Comparison of ENCODE assay signal across 26 mouse cellular contexts in the genomic region with DNA sequence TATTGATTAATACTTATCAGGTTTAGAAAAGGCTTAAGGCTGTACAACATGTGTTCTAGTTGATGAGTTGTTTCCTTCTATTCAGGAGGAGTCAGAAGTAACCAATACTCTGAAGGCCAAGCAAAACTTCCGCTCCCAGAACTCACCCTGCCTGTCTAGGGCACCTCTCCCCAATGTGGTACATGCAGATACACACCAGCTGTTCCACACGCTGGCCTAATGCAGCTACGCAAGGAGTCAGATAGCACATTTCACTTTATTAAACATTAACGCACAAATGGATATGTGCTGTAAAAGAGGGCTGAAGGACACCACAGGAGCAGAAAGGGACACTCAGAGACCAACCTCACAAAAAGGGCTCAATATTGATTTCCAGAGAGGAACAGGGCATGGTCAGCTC.
DNase-seq lines count a peak whose midpoint lies in the region; ATAC-seq and TF ChIP-seq lines count a peak whose summit lies in the region.
"Had no signal": no experiment of that assay in that cellular context is flagged by ENCODE, and none has a peak within 500 bp of the region (broad histone marks: within the 10 kb centered on the region; RNA-seq: fewer than 3 reads in every experiment).

No protein-coding gene starts in this region.

- no peak overlapping the region for H3K4me3 ChIP-seq in gastrocnemius, adult 2 months
- H3K4me3 ChIP-seq in kidney, embryonic 16.5 days (ENCODE audit: low read length), result no peak overlapping the region
- no peak overlapping the region for H3K4me3 ChIP-seq in lung, embryonic 16.5 days (ENCODE audit: low read length)
- no peak overlapping the region for H3K4me3 ChIP-seq in intestine, embryonic 16.5 days (ENCODE audit: low read length)
- no peak overlapping the region for H3K4me3 ChIP-seq in embryonic facial prominence, embryonic 10.5 days
- H3K4me3 ChIP-seq: embryonic facial prominence, embryonic 15.5 days; forebrain, embryonic 12.5 days; heart, embryonic 10.5 days; heart, embryonic 15.5 days; limb, embryonic 13.5 days; liver, embryonic 13.5 days had no signal

- 53% methylated on average over 4 of the region's 4 CpGs for WGBS in kidney, embryonic 16.5 days
- 58% methylated on average over 4 of the region's 4 CpGs for WGBS in lung, embryonic 16.5 days
- WGBS in intestine, embryonic 16.5 days, result 55% methylated on average over 4 of the region's 4 CpGs
- WGBS in embryonic facial prominence, embryonic 10.5 days, result 93% methylated on average over 4 of the region's 4 CpGs

- no peaks in the 10 kb centered on the region for H3K9me3 ChIP-seq in kidney, embryonic 16.5 days (ENCODE audit: low read length)
- H3K9me3 ChIP-seq in lung, embryonic 16.5 days (ENCODE audit: control insufficient read depth, low read length), result no peaks in the 10 kb centered on the region
- no peaks in the 10 kb centered on the region for H3K9me3 ChIP-seq in intestine, embryonic 16.5 days (ENCODE audit: control insufficient read depth, low read length)
- H3K9me3 ChIP-seq in embryonic facial prominence, embryonic 10.5 days, result no peaks in the 10 kb centered on the region
- H3K9me3 ChIP-seq: embryonic facial prominence, embryonic 15.5 days; forebrain, embryonic 12.5 days; G1E; heart, embryonic 10.5 days; heart, embryonic 15.5 days; limb, embryonic 13.5 days; liver, embryonic 13.5 days had no signal

- TF ChIP-seq CTCF in gastrocnemius, adult 2 months (IDR thresholded peaks at IDR 0.05), result no peak

- no peaks in the 10 kb centered on the region for H3K27me3 ChIP-seq in kidney, embryonic 16.5 days (ENCODE audit: insufficient read depth, low read length)
- no peaks in the 10 kb centered on the region for H3K27me3 ChIP-seq in lung, embryonic 16.5 days (ENCODE audit: control insufficient read depth, insufficient read depth, low read depth, low read length)
- H3K27me3 ChIP-seq in intestine, embryonic 16.5 days (replicated peaks; ENCODE audit: control insufficient read depth, insufficient read depth, low read length), result no peaks in the 10 kb centered on the region
- no peaks in the 10 kb centered on the region for H3K27me3 ChIP-seq in embryonic facial prominence, embryonic 10.5 days (replicated peaks; ENCODE audit: low read depth, poor library complexity, severe bottlenecking)
- H3K27me3 ChIP-seq: embryonic facial prominence, embryonic 15.5 days; heart, embryonic 15.5 days; limb, embryonic 13.5 days; liver, embryonic 13.5 days had no signal

- no peak for DNase-seq in gastrocnemius, adult 2 months
- no peak for DNase-seq in gastrocnemius, postnatal 10 days
- DNase-seq in kidney, adult 8-10 months, result no peak
- DNase-seq in lung, adult 18-20 months, result no peak
- no peak for DNase-seq in embryonic facial prominence, embryonic 10.5 days (ENCODE audit: low spot score)
- DNase-seq: adrenal gland, adult 8-10 months; cerebellum, adult 2 months; cerebellum, postnatal 14 days; forebrain, postnatal 0 days; gastrocnemius, postnatal 14 days; kidney, postnatal 4 days; liver, embryonic 13.5 days; midbrain, embryonic 14.5 days; right cerebral cortex, postnatal 4 days; thymus, adult 18-20 months; thymus, postnatal 36 days had no signal

- H3K36me3 ChIP-seq in kidney, embryonic 16.5 days (ENCODE audit: insufficient read depth, low read length), result peaks cover 7% of the 10 kb centered on the region; the same call in 1 of the 2 replicates
- peaks cover 7% of the 10 kb centered on the region for H3K36me3 ChIP-seq in lung, embryonic 16.5 days (ENCODE audit: control insufficient read depth, insufficient read depth, low read length)
- no peaks in the 10 kb centered on the region for H3K36me3 ChIP-seq in intestine, embryonic 16.5 days (ENCODE audit: control insufficient read depth, insufficient read depth, low read length)
- peaks cover 49% of the 10 kb centered on the region for H3K36me3 ChIP-seq in embryonic facial prominence, embryonic 10.5 days (replicated peaks)
- H3K36me3 ChIP-seq: heart, embryonic 15.5 days had no signal

- H3K4me1 ChIP-seq in kidney, embryonic 16.5 days (ENCODE audit: insufficient read depth, low read length), result peaks cover 18% of the 10 kb centered on the region
- H3K4me1 ChIP-seq in lung, embryonic 16.5 days (replicated peaks; ENCODE audit: control insufficient read depth, insufficient read depth, low read length), result peaks cover 2% of the 10 kb centered on the region; the same call in 1 of the 2 replicates
- H3K4me1 ChIP-seq in intestine, embryonic 16.5 days (ENCODE audit: control insufficient read depth, insufficient read depth, low read length), result peaks cover 9% of the 10 kb centered on the region
- peaks cover 13% of the 10 kb centered on the region for H3K4me1 ChIP-seq in embryonic facial prominence, embryonic 10.5 days
- H3K4me1 ChIP-seq: liver, embryonic 13.5 days had no signal

- no peak overlapping the region for H3K9ac ChIP-seq in kidney, embryonic 16.5 days (replicated peaks; ENCODE audit: low read length)
- H3K9ac ChIP-seq in lung, embryonic 16.5 days (ENCODE audit: low read length), result no peak overlapping the region
- no peak overlapping the region for H3K9ac ChIP-seq in intestine, embryonic 16.5 days (ENCODE audit: low read depth, low read length)
- H3K9ac ChIP-seq: embryonic facial prominence, embryonic 15.5 days; forebrain, embryonic 12.5 days; forebrain, postnatal 0 days; heart, embryonic 15.5 days; limb, embryonic 13.5 days; liver, embryonic 13.5 days had no signal

- peak overlapping the region; percentile 93 for H3K27ac ChIP-seq in gastrocnemius, adult 2 months
- H3K27ac ChIP-seq in kidney, embryonic 16.5 days (ENCODE audit: low read length), result no peak overlapping the region
- H3K27ac ChIP-seq in lung, embryonic 16.5 days (ENCODE audit: low read length), result 0 out of 2 replicates have a peak overlapping the region, but pooled peaks have one; percentile 69
- no peak overlapping the region for H3K27ac ChIP-seq in intestine, embryonic 16.5 days (ENCODE audit: low read length)
- H3K27ac ChIP-seq in embryonic facial prominence, embryonic 10.5 days (replicated peaks), result no peak overlapping the region
- H3K27ac ChIP-seq: embryonic facial prominence, embryonic 15.5 days; forebrain, embryonic 12.5 days; heart, embryonic 10.5 days; limb, embryonic 13.5 days; liver, embryonic 13.5 days; stomach, postnatal 0 days had no signal

- intact Hi-C loops in gastrocnemius, adult 2 months (cut with DNase I), result loop anchor here (10.0 kb wide), 1 partner anchor 210 kb away; no protein-coding TSS in a partner anchor

- H3K4me2 ChIP-seq in kidney, embryonic 16.5 days (replicated peaks; ENCODE audit: low read depth, low read length), result no peak overlapping the region
- H3K4me2 ChIP-seq in lung, embryonic 16.5 days (ENCODE audit: low read depth, low read length), result no peak overlapping the region
- no peak overlapping the region for H3K4me2 ChIP-seq in intestine, embryonic 16.5 days (ENCODE audit: low read depth, low read length)
- H3K4me2 ChIP-seq: embryonic facial prominence, embryonic 15.5 days; forebrain, embryonic 12.5 days; heart, embryonic 15.5 days; limb, embryonic 13.5 days; liver, embryonic 13.5 days had no signal

- 0 out of 2 replicates have a peak, but pooled peaks have one; percentile 40 for ATAC-seq in kidney, embryonic 16.5 days (ENCODE audit: low FRiP score, low TSS enrichment)
- ATAC-seq in lung, embryonic 16.5 days (ENCODE audit: low read depth), result peak; percentile 56; the same call in 1 of the 2 replicates
- ATAC-seq in intestine, embryonic 16.5 days, result peak; percentile 79

Comparison
In these comparisons a context has a peak if more than half of its experiments do, and no peak if none do; other contexts are left out.
1. H3K27ac ChIP-seq: peak in gastrocnemius, adult 2 months (single experiment) and lung, embryonic 16.5 days (single experiment); none in kidney, embryonic 16.5 days (single experiment), intestine, embryonic 16.5 days (single experiment) and embryonic facial prominence, embryonic 10.5 days (single experiment).
2. Peak in every context shown above with its lines, with median percentiles within 50 percentile points of each other: ATAC-seq.